Mouse (Mus musculus) erythroblast, embryonic 14.5 days (primary cell): ENCODE measurements around the gene Nol10.

ENCODE experiments used
- GATA1 ChIP-seq: IDR thresholded peaks from 2 replicates; pipeline ENCODE4 v1.6.1; 2012; ENCODE audit warnings: low read length, inconsistent platforms, mixed read lengths
- TAL1 ChIP-seq: IDR thresholded peaks from 3 replicates; pipeline ENCODE4 v1.6.1; 2012; ENCODE audit warnings: low read length, inconsistent platforms, mixed read lengths

GRCm38 (mm10) chr12:17431166-17431565 lies 82.9 kb downstream of the Nol10 start:
- no peak for TF ChIP-seq GATA1
- TF ChIP-seq TAL1: no peak
